Mouse (Mus musculus): ENCODE measurements around the gene Col8a2. TPM values are rescaled to one million over a fixed set of nuclear protein-coding genes. Genes with fewer than 3 reads are reported as not detected.

The Col8a2 gene
- polyA plus RNA-seq, 1 experiment from 2014 or later: 13.3 TPM

DNA sequence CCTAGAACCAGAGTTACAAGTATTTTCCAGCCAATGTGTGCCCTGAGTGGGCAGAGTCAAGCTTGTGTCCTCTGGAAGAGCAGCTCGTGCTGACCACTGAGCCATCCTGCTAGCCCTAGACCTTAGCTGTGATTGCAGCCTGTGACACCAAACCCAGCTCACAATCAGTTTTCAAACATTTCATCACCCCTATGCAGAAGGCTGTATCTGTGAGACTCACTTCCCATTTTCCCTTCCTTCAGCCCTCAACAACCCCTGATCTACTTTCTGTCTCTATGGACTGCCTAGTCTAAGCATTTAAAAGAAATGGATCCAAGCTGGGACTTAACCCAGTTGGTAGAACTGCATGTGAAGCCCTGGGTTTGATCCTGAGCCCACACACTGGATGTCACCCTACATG, 18.8 kb downstream of the Col8a2 start:
- H3K9me3 ChIP-seq: peaks cover 5% of the 10 kb centered on the region; the same call in 1 of the 2 replicates
- H3K9ac ChIP-seq (replicated peaks): no peak overlapping the region
- peaks cover 28% of the 10 kb centered on the region for H3K4me1 ChIP-seq (replicated peaks)
- H3K27me3 ChIP-seq: peaks cover 32% of the 10 kb centered on the region
- H3K36me3 ChIP-seq: no peaks in the 10 kb centered on the region
- no peak overlapping the region for H3K27ac ChIP-seq
- ATAC-seq (ENCODE audit: insufficient number of reproducible peaks, insufficient read depth, low FRiP score, low TSS enrichment, low read depth): no peak
- no peak overlapping the region for H3K4me3 ChIP-seq (replicated peaks)
- no peak overlapping the region for H3K4me2 ChIP-seq
- 91% methylated on average over 1 of the region's 1 CpGs for WGBS

- H3K9me3 ChIP-seq: peaks cover 5% of the 10 kb centered on the region; the same call in 1 of the 2 replicates
- no peak overlapping the region for H3K27ac ChIP-seq
- H3K4me2 ChIP-seq: no peak overlapping the region
- H3K36me3 ChIP-seq: no peaks in the 10 kb centered on the region
- H3K9ac ChIP-seq (replicated peaks): no peak overlapping the region
- WGBS: 89% methylated on average over 6 of the region's 6 CpGs
- peaks cover 22% of the 10 kb centered on the region for H3K4me1 ChIP-seq (replicated peaks)
- peaks cover 25% of the 10 kb centered on the region for H3K27me3 ChIP-seq
- ATAC-seq (ENCODE audit: insufficient number of reproducible peaks, insufficient read depth, low FRiP score, low TSS enrichment, low read depth): no peak
- no peak overlapping the region for H3K4me3 ChIP-seq (replicated peaks)
These were observed 19.5 kb downstream of the Col8a2 start for GRCm38 (mm10) chr4:126306058-126306457.

DNA sequence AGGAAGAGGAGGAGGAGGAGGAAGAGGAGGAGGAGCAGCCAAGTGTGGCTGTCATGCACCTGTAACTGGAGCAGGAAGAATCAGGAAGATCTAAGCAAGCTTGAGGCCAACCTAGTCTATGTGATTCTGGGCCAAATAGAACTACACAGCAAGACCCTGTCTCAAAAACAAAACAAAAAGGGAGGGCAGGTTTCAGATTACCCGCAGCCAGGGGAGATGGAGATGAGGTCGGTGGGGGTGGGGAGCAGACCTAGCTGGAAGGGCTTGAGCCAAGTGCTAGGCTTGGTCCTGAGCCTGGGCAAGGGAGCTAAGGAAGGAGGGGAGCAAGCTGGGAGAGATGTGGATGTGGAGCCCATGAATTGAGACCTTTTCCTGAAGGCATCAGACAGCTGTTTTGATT, 20.2 kb downstream of the Col8a2 start:
- H3K4me3 ChIP-seq (replicated peaks): no peak overlapping the region

GRCm38 (mm10) chr4:126309211-126309921, 22.8 kb downstream of the Col8a2 start:
- peak overlapping the region; percentile 30 for H3K4me3 ChIP-seq (replicated peaks)
- peak overlapping the region; percentile 50 for H3K4me2 ChIP-seq
- no peaks in the 10 kb centered on the region for H3K36me3 ChIP-seq
- ATAC-seq (ENCODE audit: insufficient number of reproducible peaks, insufficient read depth, low FRiP score, low TSS enrichment, low read depth): peak; percentile 77
- H3K27ac ChIP-seq: no peak overlapping the region
- H3K9ac ChIP-seq (replicated peaks): no peak overlapping the region
- peaks cover 5% of the 10 kb centered on the region; the same call in 1 of the 2 replicates for H3K9me3 ChIP-seq
- H3K27me3 ChIP-seq: 0 out of 2 replicates have a peak, but pooled peaks cover 3% of the 10 kb centered on the region
- peaks cover 23% of the 10 kb centered on the region for H3K4me1 ChIP-seq (replicated peaks)
- WGBS: 11% methylated on average over 20 of the region's 20 CpGs

More for the DNA sequence above, 20.2 kb downstream of the Col8a2 start:
- Histone ChIP-seq H3K9me3 (peaks cover 5% of the 10 kb centered on the region; the same call in 1 of the 2 replicates), H3K27me3 (peaks cover 18% of the 10 kb centered on the region), H3K9ac (replicated peaks) (no peak overlapping the region), H3K4me2 (no peak overlapping the region), H3K27ac (no peak overlapping the region), H3K4me1 (replicated peaks) (peaks cover 14% of the 10 kb centered on the region), H3K36me3 (no peaks in the 10 kb centered on the region)
- ATAC-seq (ENCODE audit: insufficient number of reproducible peaks, insufficient read depth, low FRiP score, low TSS enrichment, low read depth): no peak
- 4% methylated on average over 2 of the region's 2 CpGs for WGBS

DNA sequence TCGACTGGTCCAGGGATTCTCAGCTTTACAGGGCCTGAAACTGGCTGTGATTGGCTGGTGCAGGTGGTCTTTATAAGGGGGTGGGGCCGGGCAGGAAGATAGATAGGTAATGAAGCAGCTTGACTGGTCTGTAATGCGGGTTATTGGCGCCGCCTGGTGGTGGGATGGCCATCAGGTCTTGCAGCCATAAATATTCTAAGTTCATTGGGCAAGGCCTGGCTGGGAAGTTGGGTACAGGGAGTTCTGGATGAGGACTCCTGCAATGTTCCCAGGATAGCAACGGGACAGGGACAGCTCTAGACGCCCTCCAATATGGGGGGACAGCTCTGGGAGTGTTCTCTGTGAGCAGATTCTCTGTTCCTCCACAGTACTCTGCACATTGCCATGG, 23.3 kb downstream of the Col8a2 start:
- peak; percentile 69 for ATAC-seq (ENCODE audit: insufficient number of reproducible peaks, insufficient read depth, low FRiP score, low TSS enrichment, low read depth)
- Histone ChIP-seq H3K4me1 (replicated peaks) (peaks cover 28% of the 10 kb centered on the region), H3K27me3 (0 out of 2 replicates have a peak, but pooled peaks cover 3% of the 10 kb centered on the region), H3K9me3 (peaks cover 5% of the 10 kb centered on the region; the same call in 1 of the 2 replicates), H3K4me2 (peak overlapping the region; percentile 50), H3K4me3 (replicated peaks) (peak overlapping the region; percentile 30), H3K27ac (no peak overlapping the region), H3K9ac (replicated peaks) (no peak overlapping the region), H3K36me3 (peaks cover 2% of the 10 kb centered on the region)
- 1% methylated on average over 7 of the region's 7 CpGs for WGBS

DNA sequence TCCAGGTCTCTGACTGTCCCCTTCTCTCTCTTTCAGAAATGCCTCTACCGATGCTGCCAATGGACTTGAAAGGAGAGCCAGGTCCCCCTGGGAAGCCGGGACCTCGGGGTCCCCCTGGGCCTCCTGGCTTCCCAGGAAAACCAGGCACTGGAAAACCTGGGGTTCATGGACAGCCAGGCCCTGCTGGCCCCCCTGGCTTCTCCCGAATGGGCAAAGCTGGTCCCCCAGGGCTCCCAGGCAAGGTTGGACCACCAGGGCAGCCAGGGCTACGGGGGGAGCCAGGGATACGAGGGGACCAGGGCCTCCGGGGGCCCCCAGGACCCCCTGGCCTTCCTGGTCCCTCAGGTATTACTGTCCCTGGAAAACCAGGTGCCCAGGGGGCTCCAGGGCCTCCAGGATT, 23.8 kb downstream of the Col8a2 start:
- ATAC-seq (ENCODE audit: insufficient number of reproducible peaks, insufficient read depth, low FRiP score, low TSS enrichment, low read depth): no peak
- peaks cover 28% of the 10 kb centered on the region for H3K4me1 ChIP-seq (replicated peaks)
- no peak overlapping the region for H3K9ac ChIP-seq (replicated peaks)
- no peak overlapping the region for H3K4me3 ChIP-seq (replicated peaks)
- H3K27ac ChIP-seq: no peak overlapping the region
- H3K27me3 ChIP-seq: 0 out of 2 replicates have a peak, but pooled peaks cover 3% of the 10 kb centered on the region
- H3K9me3 ChIP-seq: peaks cover 5% of the 10 kb centered on the region; the same call in 1 of the 2 replicates
- WGBS: 75% methylated on average over 7 of the region's 7 CpGs
- H3K36me3 ChIP-seq: peaks cover 7% of the 10 kb centered on the region
- H3K4me2 ChIP-seq: no peak overlapping the region

DNA sequence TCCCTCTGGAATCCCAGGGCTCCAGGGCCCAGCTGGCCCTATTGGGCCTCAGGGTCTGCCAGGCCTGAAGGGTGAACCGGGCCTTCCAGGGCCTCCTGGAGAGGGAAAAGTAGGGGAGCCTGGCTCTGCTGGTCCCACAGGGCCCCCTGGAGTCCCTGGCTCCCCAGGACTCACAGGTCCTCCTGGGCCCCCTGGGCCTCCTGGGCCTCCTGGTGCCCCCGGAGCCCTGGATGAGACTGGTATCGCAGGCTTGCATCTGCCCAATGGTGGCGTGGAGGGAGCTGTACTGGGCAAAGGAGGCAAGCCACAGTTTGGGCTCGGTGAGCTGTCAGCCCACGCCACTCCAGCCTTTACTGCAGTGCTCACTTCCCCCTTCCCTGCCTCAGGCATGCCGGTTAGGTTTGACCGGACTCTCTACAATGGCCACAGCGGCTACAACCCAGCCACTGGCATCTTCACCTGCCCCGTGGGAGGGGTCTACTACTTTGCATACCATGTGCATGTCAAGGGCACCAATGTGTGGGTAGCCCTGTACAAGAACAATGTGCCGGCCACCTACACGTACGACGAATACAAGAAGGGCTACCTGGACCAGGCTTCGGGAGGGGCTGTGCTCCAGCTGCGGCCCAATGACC, 25.1 kb downstream of the Col8a2 start:
- Histone ChIP-seq H3K4me1 (replicated peaks) (peaks cover 28% of the 10 kb centered on the region), H3K36me3 (peaks cover 20% of the 10 kb centered on the region), H3K4me2 (no peak overlapping the region), H3K27me3 (0 out of 2 replicates have a peak, but pooled peaks cover 3% of the 10 kb centered on the region), H3K27ac (no peak overlapping the region), H3K9me3 (no peaks in the 10 kb centered on the region), H3K9ac (replicated peaks) (no peak overlapping the region), H3K4me3 (replicated peaks) (no peak overlapping the region)
- no peak for ATAC-seq (ENCODE audit: insufficient number of reproducible peaks, insufficient read depth, low FRiP score, low TSS enrichment, low read depth)
- 90% methylated on average over 16 of the region's 16 CpGs for WGBS

DNA sequence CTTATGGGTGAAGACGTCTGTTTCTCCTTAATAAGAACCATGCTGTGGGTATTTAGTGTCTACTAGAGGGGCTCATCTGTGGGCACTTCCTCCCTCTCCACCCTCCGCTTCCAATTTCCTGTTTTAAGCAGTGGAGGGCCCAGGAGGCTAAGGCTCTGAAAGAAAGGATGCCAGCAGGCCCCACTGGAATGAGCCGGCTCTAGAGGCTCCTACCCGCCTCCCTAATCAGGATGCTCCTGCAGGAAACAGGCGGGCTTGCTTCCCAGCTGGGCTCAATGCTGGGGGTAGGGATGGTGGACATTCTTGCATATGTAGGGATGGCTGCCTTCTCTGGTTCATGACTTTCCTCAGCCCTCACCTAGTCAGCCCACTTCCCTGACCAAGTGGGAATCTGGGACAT, 26.6 kb downstream of the Col8a2 start:
- H3K4me3 ChIP-seq (replicated peaks): no peak overlapping the region
- H3K27ac ChIP-seq: peak overlapping the region; percentile 70
- 28% methylated on average over 5 of the region's 5 CpGs for WGBS
- H3K9me3 ChIP-seq: no peaks in the 10 kb centered on the region
- peaks cover 35% of the 10 kb centered on the region for H3K36me3 ChIP-seq
- no peak overlapping the region for H3K4me2 ChIP-seq
- ATAC-seq (ENCODE audit: insufficient number of reproducible peaks, insufficient read depth, low FRiP score, low TSS enrichment, low read depth): no peak
- H3K27me3 ChIP-seq: 0 out of 2 replicates have a peak, but pooled peaks cover 3% of the 10 kb centered on the region
- H3K4me1 ChIP-seq (replicated peaks): peaks cover 28% of the 10 kb centered on the region
- H3K9ac ChIP-seq (replicated peaks): 0 out of 2 replicates have a peak overlapping the region, but pooled peaks have one; percentile 12

DNA sequence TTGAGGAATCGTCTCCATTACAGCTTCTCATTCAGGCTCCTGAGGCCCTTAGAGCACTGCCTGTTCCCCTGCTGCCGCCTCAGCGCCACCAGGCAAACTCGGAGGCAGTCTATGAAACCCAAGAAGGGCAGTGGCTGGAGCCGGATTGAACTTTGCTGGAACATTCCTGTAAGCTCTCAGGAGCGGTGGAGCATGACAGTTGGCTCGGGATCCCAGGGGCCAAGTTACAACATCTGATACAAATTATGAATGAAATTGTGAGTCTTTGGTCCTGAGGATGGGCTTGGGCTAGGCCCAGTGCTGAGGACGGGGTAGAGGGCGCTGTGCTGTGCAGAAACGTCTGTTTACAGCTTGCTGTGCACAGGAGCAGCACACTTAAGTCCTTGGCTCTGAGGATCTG, 27.8 kb downstream of the Col8a2 start:
- no peak overlapping the region for H3K4me3 ChIP-seq (replicated peaks)
- no peak for ATAC-seq (ENCODE audit: insufficient number of reproducible peaks, insufficient read depth, low FRiP score, low TSS enrichment, low read depth)

GRCm38 (mm10) chr4:126315931-126316330, 29.3 kb downstream of the Col8a2 start:
- Histone ChIP-seq H3K27ac (no peak overlapping the region), H3K9ac (replicated peaks) (no peak overlapping the region), H3K4me3 (replicated peaks) (no peak overlapping the region), H3K36me3 (peaks cover 50% of the 10 kb centered on the region), H3K4me2 (no peak overlapping the region), H3K27me3 (no peaks in the 10 kb centered on the region), H3K9me3 (no peaks in the 10 kb centered on the region), H3K4me1 (replicated peaks) (peaks cover 30% of the 10 kb centered on the region)
- ATAC-seq (ENCODE audit: insufficient number of reproducible peaks, insufficient read depth, low FRiP score, low TSS enrichment, low read depth): no peak
- WGBS: 43% methylated on average over 5 of the region's 5 CpGs

More for the DNA sequence above, 27.8 kb downstream of the Col8a2 start:
- Histone ChIP-seq H3K4me2 (no peak overlapping the region), H3K9me3 (no peaks in the 10 kb centered on the region), H3K9ac (replicated peaks) (no peak overlapping the region), H3K36me3 (peaks cover 46% of the 10 kb centered on the region), H3K4me1 (replicated peaks) (peaks cover 24% of the 10 kb centered on the region), H3K27ac (peak overlapping the region; percentile 60), H3K27me3 (no peaks in the 10 kb centered on the region)
- WGBS: 42% methylated on average over 10 of the region's 10 CpGs

DNA sequence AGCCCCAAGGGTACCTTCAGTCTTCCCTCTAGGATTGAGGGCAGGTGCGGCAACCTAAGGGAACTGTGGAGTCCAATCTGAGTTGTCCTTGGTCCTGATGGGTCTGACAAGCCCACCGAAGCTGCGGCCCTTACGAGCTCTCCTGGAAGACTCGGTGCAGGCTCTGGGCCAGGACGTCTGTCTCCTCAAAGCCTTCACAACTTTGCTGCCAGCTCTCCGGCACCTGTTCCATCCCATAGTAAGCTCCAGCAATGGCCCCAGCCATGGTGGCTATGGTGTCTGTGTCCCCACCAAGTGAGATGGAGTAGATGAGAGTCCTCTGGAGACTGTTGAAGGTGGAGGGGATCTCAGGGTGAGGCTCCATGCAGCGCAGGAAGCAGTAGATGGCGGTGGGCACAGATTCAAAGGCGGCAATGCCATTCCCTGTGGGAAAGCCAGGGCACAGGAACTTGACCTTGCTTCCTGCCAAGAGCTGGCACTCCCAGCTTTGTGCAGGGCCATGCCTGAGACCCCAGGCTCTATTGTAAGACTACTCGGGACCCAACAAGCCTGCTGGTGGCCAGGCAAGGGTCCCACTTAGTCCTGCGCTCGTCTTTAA, 29.9 kb downstream of the Col8a2 start:
- no peaks in the 10 kb centered on the region for H3K9me3 ChIP-seq
- H3K4me3 ChIP-seq (replicated peaks): no peak overlapping the region
- peaks cover 30% of the 10 kb centered on the region for H3K4me1 ChIP-seq (replicated peaks)
- H3K4me2 ChIP-seq: no peak overlapping the region
- H3K9ac ChIP-seq (replicated peaks): no peak overlapping the region
- H3K27ac ChIP-seq: no peak overlapping the region
- ATAC-seq (ENCODE audit: insufficient number of reproducible peaks, insufficient read depth, low FRiP score, low TSS enrichment, low read depth): no peak
- 92% methylated on average over 13 of the region's 13 CpGs for WGBS
- peaks cover 50% of the 10 kb centered on the region for H3K36me3 ChIP-seq
- H3K27me3 ChIP-seq: no peaks in the 10 kb centered on the region
